Mouse (Mus musculus) embryonic facial prominence, embryonic 14.5 days (tissue): ENCODE results near the gene Disp1. TPM values are rescaled to one million over a fixed set of nuclear protein-coding genes. Genes with fewer than 3 reads are reported as not detected.

Experiments
- ATAC-seq: fragments of 200-750 bp; cut with Nextera tagmentation; 2 replicates; pipeline ENCODE4 v1.8.0; 2017; ENCODE audit warnings: low read depth, moderate number of reproducible peaks, moderate TSS enrichment
- DNase-seq: peaks from one replicate; pipeline ENCODE4 v3.0.0-alpha.2; 2015; ENCODE audit warnings: low spot score
- H3K27ac ChIP-seq: fragments of 300-500 bp; sonication (generic); replicated peaks from 2 replicates; pipeline ENCODE4 v1.5.1; 2014; ENCODE audit warnings: low read depth, mild to moderate bottlenecking, low read length, moderate library complexity
- H3K27me3 ChIP-seq: fragments of 300-500 bp; sonication (generic); replicated peaks from 2 replicates; pipeline ENCODE4 v1.6.1; 2014; ENCODE audit warnings: low read length; ENCODE audit not compliant: control insufficient read depth, insufficient read depth
- H3K36me3 ChIP-seq: fragments of 300-500 bp; sonication (generic); 2 replicates; pipeline ENCODE4 v1.6.1; 2014; ENCODE audit warnings: low read length, mixed read lengths; ENCODE audit not compliant: control insufficient read depth, insufficient read depth
- H3K4me1 ChIP-seq: fragments of 300-500 bp; sonication (generic); 2 replicates; pipeline ENCODE4 v1.6.1; 2014; ENCODE audit warnings: antibody characterized with exemption, low read length; ENCODE audit not compliant: control insufficient read depth, insufficient read depth
- H3K4me2 ChIP-seq: fragments of 300-500 bp; sonication (generic); 2 replicates; pipeline ENCODE4 v1.6.1; 2014; ENCODE audit warnings: low read depth, mild to moderate bottlenecking, low read length, moderate library complexity, mixed read lengths
- H3K4me3 ChIP-seq: fragments of 300-500 bp; sonication (generic); 2 replicates; pipeline ENCODE4 v1.5.1; 2014; ENCODE audit warnings: low read depth, mild to moderate bottlenecking, low read length
- H3K9ac ChIP-seq: fragments of 300-500 bp; sonication (generic); 2 replicates; pipeline ENCODE4 v1.6.1; 2014; ENCODE audit warnings: low read depth, mild to moderate bottlenecking, low read length, moderate library complexity, mixed read lengths
- H3K9me3 ChIP-seq: fragments of 300-500 bp; sonication (generic); 2 replicates; pipeline ENCODE4 v1.6.1; 2016; ENCODE audit warnings: low read length; ENCODE audit not compliant: control insufficient read depth
- WGBS: fragments of 180-500 bp; shearing (Covaris S2); extraction: QIAGEN DNeasy Blood & Tissue Kit; methylation state at CpG from one replicate; pipeline ENCODE4 v1.1.7; 2014; 5-methylcytosine and 5-hydroxymethylcytosine counted together
- polyA plus RNA-seq: library from polyadenylated mRNA; unstranded; fragments of >200 nt; fragmentation: Nextera tagmentation; extraction: Ambion mirVana; gene quantifications from 2 replicates; pipeline ENCODE4 v1.2.1, GENCODE M21; 2014

Gene Disp1
- polyA plus RNA-seq, 1 experiment from 2014 or later: 17.9 TPM

DNA sequence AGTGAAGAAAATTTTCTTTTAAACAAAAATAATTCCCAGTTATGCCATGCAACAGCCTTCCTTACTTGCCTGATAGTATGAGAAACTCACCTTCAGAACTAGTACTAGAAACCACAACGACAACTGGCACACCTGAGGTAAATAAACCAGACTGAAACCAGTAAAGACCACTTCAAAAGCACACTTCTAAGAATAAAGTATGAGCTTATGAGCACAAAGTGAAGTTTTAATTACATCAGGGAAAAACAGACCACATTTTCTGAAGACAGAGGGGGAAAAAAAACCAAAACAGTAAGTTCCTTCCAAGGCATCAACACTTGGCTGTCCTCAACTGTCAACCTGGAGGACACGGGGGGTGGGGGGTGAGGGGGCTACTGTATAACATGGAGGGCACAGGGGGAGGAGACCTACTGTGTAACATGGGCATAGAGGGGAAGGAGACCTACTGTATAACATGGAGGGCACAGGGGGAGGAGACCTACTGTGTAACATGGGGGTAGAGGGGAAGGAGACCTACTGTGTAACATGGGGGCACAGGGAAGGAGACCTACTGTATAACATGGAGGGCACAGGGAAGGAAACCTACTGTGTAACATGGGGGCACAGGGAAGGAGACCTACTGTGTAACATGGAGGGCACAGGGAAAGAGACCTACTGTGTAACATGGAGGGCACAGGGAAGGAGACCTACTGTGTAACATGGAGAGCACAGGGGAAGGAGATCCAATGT lies 40.9 kb downstream of the Disp1 start:
- no peak overlapping the region for H3K9ac ChIP-seq
- H3K4me2 ChIP-seq: no peak overlapping the region
- H3K36me3 ChIP-seq: no peaks in the 10 kb centered on the region; the same call in 1 of the 2 replicates
- H3K9me3 ChIP-seq: no peaks in the 10 kb centered on the region
- H3K4me3 ChIP-seq: no peak overlapping the region
- H3K4me1 ChIP-seq: peaks cover 17% of the 10 kb centered on the region
- no peak for DNase-seq
- no peak for ATAC-seq
- H3K27me3 ChIP-seq: no peaks in the 10 kb centered on the region
- WGBS: 77% methylated on average over 2 of the region's 2 CpGs
- no peak overlapping the region for H3K27ac ChIP-seq

DNA sequence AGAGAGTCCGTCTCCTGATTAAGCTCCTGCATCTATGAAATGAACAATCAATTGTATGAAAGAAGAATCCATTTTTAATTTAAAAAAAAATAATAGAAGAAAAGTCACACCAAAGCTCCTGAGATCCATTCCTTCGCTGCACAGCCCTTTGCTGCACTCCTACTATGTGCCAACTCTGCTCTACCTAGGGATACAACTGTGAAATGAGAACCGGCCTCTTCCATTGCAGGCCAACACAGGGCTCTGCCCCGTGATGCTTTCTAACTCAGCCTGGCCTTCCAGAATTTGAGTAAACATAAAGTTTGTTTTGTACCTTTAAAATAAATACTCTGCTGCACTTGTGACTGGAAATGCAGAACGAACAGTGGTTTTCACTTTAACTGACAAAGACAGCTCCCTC lies 42.0 kb downstream of the Disp1 start:
- Histone ChIP-seq H3K27ac (no peak overlapping the region), H3K9me3 (no peaks in the 10 kb centered on the region), H3K36me3 (no peaks in the 10 kb centered on the region), H3K27me3 (no peaks in the 10 kb centered on the region), H3K4me1 (peaks cover 15% of the 10 kb centered on the region), H3K9ac (no peak overlapping the region), H3K4me3 (no peak overlapping the region), H3K4me2 (no peak overlapping the region)
- WGBS: 87% methylated on average over 5 of the region's 5 CpGs
- ATAC-seq (no peak), DNase-seq (no peak)

- Histone ChIP-seq H3K4me3 (no peak overlapping the region), H3K9me3 (no peaks in the 10 kb centered on the region), H3K4me1 (no peaks in the 10 kb centered on the region), H3K27ac (no peak overlapping the region), H3K27me3 (no peaks in the 10 kb centered on the region), H3K9ac (no peak overlapping the region), H3K4me2 (no peak overlapping the region), H3K36me3 (no peaks in the 10 kb centered on the region)
- DNase-seq (no peak), ATAC-seq (no peak)
- 86% methylated on average over 8 of the region's 8 CpGs for WGBS
Measured at GRCm38 (mm10) chr1:183175236-183175635, 46.1 kb downstream of the Disp1 start.

- ATAC-seq: no peak
- Histone ChIP-seq H3K9me3 (no peaks in the 10 kb centered on the region), H3K36me3 (peaks cover 3% of the 10 kb centered on the region; the same call in 1 of the 2 replicates), H3K9ac (no peak overlapping the region), H3K4me3 (no peak overlapping the region), H3K27me3 (no peaks in the 10 kb centered on the region), H3K4me1 (peaks cover 14% of the 10 kb centered on the region), H3K4me2 (no peak overlapping the region), H3K27ac (no peak overlapping the region)
- 78% methylated on average over 5 of the region's 5 CpGs for WGBS
- no peak for DNase-seq
Measured at GRCm38 (mm10) chr1:183171095-183171494, 50.2 kb downstream of the Disp1 start.

- no peak overlapping the region for H3K4me3 ChIP-seq
- ATAC-seq (no peak), DNase-seq (no peak)
- no peak overlapping the region for H3K4me2 ChIP-seq
- WGBS: 29% methylated on average over 6 of the region's 6 CpGs
- no peaks in the 10 kb centered on the region for H3K9me3 ChIP-seq
- H3K27me3 ChIP-seq: no peaks in the 10 kb centered on the region
- no peak overlapping the region for H3K9ac ChIP-seq
- no peak overlapping the region; the same call in 1 of the 2 replicates for H3K27ac ChIP-seq
- peaks cover 28% of the 10 kb centered on the region for H3K4me1 ChIP-seq
- peaks cover 8% of the 10 kb centered on the region; the same call in 1 of the 2 replicates for H3K36me3 ChIP-seq
Measured at GRCm38 (mm10) chr1:183168465-183168864, 52.9 kb downstream of the Disp1 start.

GRCm38 (mm10) chr1:183167776-183168175 lies 53.5 kb downstream of the Disp1 start:
- peaks cover 28% of the 10 kb centered on the region for H3K4me1 ChIP-seq
- DNase-seq: no peak
- WGBS: 55% methylated on average over 12 of the region's 12 CpGs

GRCm38 (mm10) chr1:183166700-183167099 lies 54.6 kb downstream of the Disp1 start:
- H3K27ac ChIP-seq: no peak overlapping the region
- H3K9ac ChIP-seq: no peak overlapping the region
- H3K4me1 ChIP-seq: peaks cover 28% of the 10 kb centered on the region
- no peak overlapping the region for H3K4me3 ChIP-seq
- no peaks in the 10 kb centered on the region for H3K27me3 ChIP-seq
- H3K36me3 ChIP-seq: peaks cover 8% of the 10 kb centered on the region; the same call in 1 of the 2 replicates
- DNase-seq: no peak
- WGBS: 84% methylated on average over 5 of the region's 5 CpGs
- ATAC-seq: no peak
- H3K4me2 ChIP-seq: no peak overlapping the region
- no peaks in the 10 kb centered on the region for H3K9me3 ChIP-seq

More at GRCm38 (mm10) chr1:183167776-183168175, 53.5 kb downstream of the Disp1 start:
- H3K4me3 ChIP-seq: no peak overlapping the region
- H3K27me3 ChIP-seq: no peaks in the 10 kb centered on the region
- H3K9me3 ChIP-seq: no peaks in the 10 kb centered on the region
- H3K9ac ChIP-seq: no peak overlapping the region
- no peak overlapping the region for H3K4me2 ChIP-seq
- ATAC-seq: no peak
- H3K36me3 ChIP-seq: peaks cover 8% of the 10 kb centered on the region; the same call in 1 of the 2 replicates
- peak overlapping the region; percentile 52 for H3K27ac ChIP-seq

- peak overlapping the region; percentile 61; the same call in 1 of the 2 replicates for H3K27ac ChIP-seq
- H3K27me3 ChIP-seq: no peaks in the 10 kb centered on the region
- H3K4me1 ChIP-seq: peaks cover 28% of the 10 kb centered on the region
- no peak overlapping the region for H3K9ac ChIP-seq
- ATAC-seq: peak; percentile 74
- peak overlapping the region; percentile 20; the same call in 1 of the 2 replicates for H3K4me2 ChIP-seq
- H3K9me3 ChIP-seq: no peaks in the 10 kb centered on the region
- H3K36me3 ChIP-seq: peaks cover 8% of the 10 kb centered on the region; the same call in 1 of the 2 replicates
- H3K4me3 ChIP-seq: no peak overlapping the region
- WGBS: 12% methylated on average over 8 of the region's 8 CpGs
- DNase-seq: peak; percentile 83
Measured at GRCm38 (mm10) chr1:183164648-183165071, 56.7 kb downstream of the Disp1 start.
